Mouse (Mus musculus): ENCODE results near the gene Galk1. TPM values are rescaled to one million over a fixed set of nuclear protein-coding genes. Genes with fewer than 3 reads are reported as not detected.
"Not testable (repeated sequence)": the region's sequence is repeated elsewhere in the genome, so short reads cannot be mapped to it uniquely, and the experiment has no call there.

Gene Galk1
- polyA plus RNA-seq, 1 experiment from 2014 or later, result 100 TPM

GRCm38 (mm10) chr11:116019360-116019791 lies 6.9 kb upstream of the Galk1 start:
- H3K27me3 ChIP-seq (replicated peaks), result no peaks in the 10 kb centered on the region
- 0 out of 2 replicates have a peak, but pooled peaks cover 4% of the 10 kb centered on the region for H3K4me1 ChIP-seq
- 38% methylated on average over 1 of the region's 1 CpGs for WGBS
- no peak overlapping the region for H3K9ac ChIP-seq
- no peak overlapping the region for H3K4me2 ChIP-seq (replicated peaks)
- H3K4me3 ChIP-seq, result no peak overlapping the region
- ATAC-seq (ENCODE audit: low FRiP score, low read depth), result no peak
- H3K9me3 ChIP-seq, result no peaks in the 10 kb centered on the region
- H3K36me3 ChIP-seq, result peaks cover 10% of the 10 kb centered on the region; the same call in 1 of the 2 replicates
- no peak overlapping the region for H3K27ac ChIP-seq

- not testable (repeated sequence) for H3K4me2 ChIP-seq (replicated peaks); H3K27me3 ChIP-seq (replicated peaks); ATAC-seq (ENCODE audit: low FRiP score, low read depth); H3K4me3 ChIP-seq; H3K4me1 ChIP-seq; H3K9ac ChIP-seq; H3K9me3 ChIP-seq; H3K27ac ChIP-seq
- peaks cover 10% of the 10 kb centered on the region; the same call in 1 of the 2 replicates for H3K36me3 ChIP-seq
- WGBS, result 92% methylated on average over 4 of the region's 4 CpGs
Measured at GRCm38 (mm10) chr11:116018867-116019266, 6.3 kb upstream of the Galk1 start.

- WGBS, result 30% methylated on average over 6 of the region's 6 CpGs
- Histone ChIP-seq H3K9me3 (no peaks in the 10 kb centered on the region), H3K36me3 (peaks cover 10% of the 10 kb centered on the region; the same call in 1 of the 2 replicates), H3K27me3 (replicated peaks) (no peaks in the 10 kb centered on the region), H3K4me3 (no peak overlapping the region), H3K9ac (no peak overlapping the region), H3K4me1 (0 out of 2 replicates have a peak, but pooled peaks cover 5% of the 10 kb centered on the region), H3K27ac (no peak overlapping the region), H3K4me2 (replicated peaks) (no peak overlapping the region)
- ATAC-seq (ENCODE audit: low FRiP score, low read depth), result no peak
Measured at GRCm38 (mm10) chr11:116018106-116018505, 5.6 kb upstream of the Galk1 start.

DNA sequence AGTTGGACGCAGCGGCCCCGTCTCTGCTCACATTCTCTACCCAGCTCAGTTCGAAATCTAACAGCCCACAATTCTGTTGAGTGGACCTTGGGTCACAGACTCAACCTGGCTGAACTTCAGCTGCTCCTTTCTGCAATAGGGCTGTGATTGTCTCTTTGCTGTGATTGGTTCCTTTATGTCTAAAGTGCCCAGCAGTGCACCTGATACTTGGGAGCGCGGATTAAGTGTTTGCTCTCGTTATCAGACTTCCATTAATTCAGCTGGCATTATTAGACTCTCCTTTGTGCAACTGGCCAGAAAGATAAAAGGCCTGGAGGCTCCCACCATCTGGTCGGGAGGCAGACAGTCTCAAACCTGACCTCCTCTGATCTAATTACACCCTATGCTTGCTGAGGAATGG lies 2.3 kb upstream of the Galk1 start:
- no peak overlapping the region for H3K9ac ChIP-seq
- whole genome bisulfite sequencing, result 71% methylated on average over 8 of the region's 8 CpGs

GRCm38 (mm10) chr11:116011529-116012261 lies 824 bp downstream of the Galk1 start:
- H3K27ac ChIP-seq, result no peak overlapping the region; the same call in 1 of the 2 replicates
- WGBS, result 28% methylated on average over 14 of the region's 14 CpGs
- 0 out of 2 replicates have a peak, but pooled peaks cover 18% of the 10 kb centered on the region for H3K4me1 ChIP-seq
- H3K4me3 ChIP-seq, result peak overlapping the region; percentile 57
- 0 out of 2 replicates have a peak, but pooled peaks cover 4% of the 10 kb centered on the region for H3K27me3 ChIP-seq (replicated peaks)
- peak overlapping the region; percentile 69 for H3K9ac ChIP-seq
- ATAC-seq (ENCODE audit: low FRiP score, low read depth), result no peak; the same call in 1 of the 2 replicates
- H3K36me3 ChIP-seq, result peaks cover 9% of the 10 kb centered on the region; the same call in 1 of the 2 replicates
- H3K9me3 ChIP-seq, result no peaks in the 10 kb centered on the region
- peak overlapping the region; percentile 81 for H3K4me2 ChIP-seq (replicated peaks)

More for the DNA sequence above, 2.3 kb upstream of the Galk1 start:
- H3K4me1 ChIP-seq, result 0 out of 2 replicates have a peak, but pooled peaks cover 18% of the 10 kb centered on the region
- H3K27ac ChIP-seq, result no peak overlapping the region
- no peaks in the 10 kb centered on the region for H3K36me3 ChIP-seq
- no peak overlapping the region for H3K4me2 ChIP-seq (replicated peaks)
- no peak for ATAC-seq (ENCODE audit: low FRiP score, low read depth)
- H3K27me3 ChIP-seq (replicated peaks), result no peaks in the 10 kb centered on the region
- H3K9me3 ChIP-seq, result no peaks in the 10 kb centered on the region
- H3K4me3 ChIP-seq, result no peak overlapping the region

DNA sequence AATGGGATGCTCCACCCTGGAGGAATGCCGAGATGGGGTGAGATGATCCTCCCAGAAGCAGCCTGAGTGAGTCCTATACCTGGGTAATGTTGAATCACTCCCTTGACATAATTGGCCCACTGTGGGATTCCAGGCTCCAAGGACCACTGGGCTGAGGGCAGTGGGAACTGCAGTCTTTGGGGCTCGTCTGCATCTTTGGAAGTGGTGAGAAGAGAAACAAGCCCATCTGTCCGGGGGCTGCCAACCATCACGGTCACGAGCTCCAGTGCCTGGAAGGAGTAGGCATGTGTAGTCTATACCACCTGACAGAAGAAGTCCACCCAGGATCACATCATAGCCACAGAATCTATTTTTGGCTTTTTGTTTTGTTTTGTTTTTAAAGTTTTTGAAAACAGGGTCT lies 1.6 kb downstream of the Galk1 start:
- WGBS, result 80% methylated on average over 5 of the region's 5 CpGs
- ATAC-seq (ENCODE audit: low FRiP score, low read depth), result no peak
- Histone ChIP-seq H3K9me3 (no peaks in the 10 kb centered on the region), H3K27me3 (replicated peaks) (0 out of 2 replicates have a peak, but pooled peaks cover 4% of the 10 kb centered on the region), H3K4me3 (no peak overlapping the region), H3K4me2 (replicated peaks) (no peak overlapping the region), H3K9ac (no peak overlapping the region), H3K27ac (no peak overlapping the region), H3K36me3 (peaks cover 9% of the 10 kb centered on the region; the same call in 1 of the 2 replicates), H3K4me1 (0 out of 2 replicates have a peak, but pooled peaks cover 18% of the 10 kb centered on the region)

- Histone ChIP-seq H3K27ac (no peak overlapping the region), H3K4me1 (peaks cover 21% of the 10 kb centered on the region; the same call in 1 of the 2 replicates), H3K4me2 (replicated peaks) (no peak overlapping the region), H3K4me3 (no peak overlapping the region), H3K9me3 (no peaks in the 10 kb centered on the region), H3K36me3 (peaks cover 9% of the 10 kb centered on the region; the same call in 1 of the 2 replicates), H3K27me3 (replicated peaks) (0 out of 2 replicates have a peak, but pooled peaks cover 4% of the 10 kb centered on the region), H3K9ac (no peak overlapping the region)
- no peak for ATAC-seq (ENCODE audit: low FRiP score, low read depth)
- 93% methylated on average over 8 of the region's 8 CpGs for WGBS
Measured at GRCm38 (mm10) chr11:116010146-116010545, 2.4 kb downstream of the Galk1 start.

- no peak overlapping the region for H3K4me2 ChIP-seq (replicated peaks)
- H3K4me3 ChIP-seq, result no peak overlapping the region
- H3K27me3 ChIP-seq (replicated peaks), result 0 out of 2 replicates have a peak, but pooled peaks cover 4% of the 10 kb centered on the region
- H3K9me3 ChIP-seq, result no peaks in the 10 kb centered on the region
- ATAC-seq (ENCODE audit: low FRiP score, low read depth), result no peak
- peaks cover 9% of the 10 kb centered on the region; the same call in 1 of the 2 replicates for H3K36me3 ChIP-seq
- H3K4me1 ChIP-seq, result peaks cover 24% of the 10 kb centered on the region; the same call in 1 of the 2 replicates
- no peak overlapping the region for H3K27ac ChIP-seq
- WGBS, result 90% methylated on average over 11 of the region's 11 CpGs
- H3K9ac ChIP-seq, result no peak overlapping the region
Measured at GRCm38 (mm10) chr11:116009661-116010060, 2.9 kb downstream of the Galk1 start.

- H3K27ac ChIP-seq, result no peak overlapping the region
- H3K36me3 ChIP-seq, result peaks cover 9% of the 10 kb centered on the region; the same call in 1 of the 2 replicates
- no peak for ATAC-seq (ENCODE audit: low FRiP score, low read depth)
- peaks cover 28% of the 10 kb centered on the region; the same call in 1 of the 2 replicates for H3K4me1 ChIP-seq
- 82% methylated on average over 13 of the region's 13 CpGs for WGBS
- no peak overlapping the region for H3K4me2 ChIP-seq (replicated peaks)
- no peak overlapping the region for H3K4me3 ChIP-seq
- H3K9ac ChIP-seq, result no peak overlapping the region
- H3K27me3 ChIP-seq (replicated peaks), result 0 out of 2 replicates have a peak, but pooled peaks cover 4% of the 10 kb centered on the region
- no peaks in the 10 kb centered on the region for H3K9me3 ChIP-seq
Measured at GRCm38 (mm10) chr11:116008832-116009375, 3.6 kb downstream of the Galk1 start.

DNA sequence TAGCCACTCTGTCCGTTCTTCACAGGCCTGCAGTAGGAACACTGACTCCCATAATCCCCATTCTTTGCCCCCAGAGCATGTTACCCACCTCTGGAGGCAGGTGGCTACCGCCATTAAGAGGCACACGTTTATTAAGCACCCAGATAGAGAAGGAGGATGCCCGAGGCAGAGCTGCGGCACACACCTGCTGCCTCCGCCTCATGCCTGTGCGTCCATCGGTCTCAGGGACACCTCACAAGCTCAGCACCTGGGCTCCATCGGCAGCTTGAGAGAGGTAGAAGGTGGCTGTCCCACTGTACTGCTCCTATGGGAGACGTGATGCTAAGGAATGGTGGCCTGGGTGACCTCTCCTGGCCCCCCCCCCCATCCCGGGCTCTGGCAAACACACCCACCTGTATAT lies 4.1 kb downstream of the Galk1 start:
- 91% methylated on average over 11 of the region's 11 CpGs for WGBS
- Histone ChIP-seq H3K36me3 (peaks cover 9% of the 10 kb centered on the region; the same call in 1 of the 2 replicates), H3K9ac (no peak overlapping the region), H3K27me3 (replicated peaks) (0 out of 2 replicates have a peak, but pooled peaks cover 4% of the 10 kb centered on the region), H3K4me3 (no peak overlapping the region), H3K4me2 (replicated peaks) (no peak overlapping the region), H3K4me1 (peaks cover 28% of the 10 kb centered on the region; the same call in 1 of the 2 replicates), H3K27ac (no peak overlapping the region), H3K9me3 (no peaks in the 10 kb centered on the region)
- ATAC-seq (ENCODE audit: low FRiP score, low read depth), result no peak

GRCm38 (mm10) chr11:116007095-116007850 lies 5.2 kb downstream of the Galk1 start:
- WGBS, result 91% methylated on average over 28 of the region's 28 CpGs
- no peak overlapping the region for H3K4me3 ChIP-seq
- no peaks in the 10 kb centered on the region for H3K9me3 ChIP-seq
- 0 out of 2 replicates have a peak, but pooled peaks cover 4% of the 10 kb centered on the region for H3K27me3 ChIP-seq (replicated peaks)
- H3K27ac ChIP-seq, result no peak overlapping the region
- H3K4me2 ChIP-seq (replicated peaks), result no peak overlapping the region
- peaks cover 18% of the 10 kb centered on the region; the same call in 1 of the 2 replicates for H3K4me1 ChIP-seq
- peaks cover 9% of the 10 kb centered on the region; the same call in 1 of the 2 replicates for H3K36me3 ChIP-seq
- ATAC-seq (ENCODE audit: low FRiP score, low read depth), result no peak
- no peak overlapping the region for H3K9ac ChIP-seq

Data from neural tube, embryonic 12.5 days (tissue).